Mouse (Mus musculus) G1E-ER4 (cell line): ENCODE data around the gene Tacc3. TPM values are rescaled to one million over a fixed set of nuclear protein-coding genes. Genes with fewer than 3 reads are reported as not detected.

Source experiments
- GATA1 ChIP-seq: IDR thresholded peaks from one replicate; pipeline ENCODE4 v1.8.0; 2012; ENCODE audit warnings: low read length, inconsistent platforms
- polyA plus RNA-seq: library from polyadenylated mRNA; stranded (reverse); fragments of >175 nt; gene quantifications from 2 replicates; pipeline ENCODE4 v1.2.3, GENCODE M21; 2012

Gene Tacc3
- polyA plus RNA-seq, 1 experiment, result 88.8 TPM

DNA sequence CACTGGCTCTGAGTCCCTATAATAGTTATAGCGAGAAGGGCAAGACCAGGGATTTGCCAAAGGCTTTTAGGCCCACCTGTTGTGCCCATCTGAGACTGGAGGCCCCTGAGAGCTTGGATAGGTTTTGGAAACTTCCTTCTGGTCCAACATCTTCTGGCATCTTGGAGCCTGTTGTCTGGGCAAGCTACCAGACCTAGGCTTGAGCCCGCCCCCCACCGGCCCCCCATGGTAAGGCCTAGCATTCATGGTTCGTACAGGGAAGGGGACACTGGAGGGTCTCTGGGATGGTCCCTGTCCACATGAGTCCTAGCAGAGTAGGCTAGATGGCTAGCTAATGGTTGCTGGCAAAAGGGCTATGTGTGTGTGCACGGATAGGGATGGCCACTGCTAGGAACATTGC is 40.7 kb downstream of the Tacc3 start:
- TF ChIP-seq GATA1, result no peak

DNA sequence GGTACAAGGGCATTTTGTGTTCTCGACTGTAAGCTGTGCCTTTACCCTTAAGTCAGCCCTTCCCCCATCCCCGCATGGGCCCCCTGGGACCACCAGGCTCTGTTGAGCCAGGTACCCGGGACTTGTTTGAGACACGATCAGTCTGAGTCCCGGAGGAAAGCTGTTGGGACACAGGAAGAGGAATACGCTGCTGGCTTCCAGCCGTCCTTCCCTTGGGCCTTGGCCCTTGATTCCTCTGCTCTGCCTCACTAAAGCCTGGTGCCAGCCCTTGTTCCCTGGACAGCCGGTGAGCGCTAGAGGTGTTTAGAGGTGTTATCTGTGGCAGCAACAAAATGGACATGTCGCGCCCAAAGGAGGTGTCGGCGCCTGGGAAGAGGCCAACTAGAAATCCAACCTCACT is 42.1 kb downstream of the Tacc3 start:
- TF ChIP-seq GATA1, result no peak

DNA sequence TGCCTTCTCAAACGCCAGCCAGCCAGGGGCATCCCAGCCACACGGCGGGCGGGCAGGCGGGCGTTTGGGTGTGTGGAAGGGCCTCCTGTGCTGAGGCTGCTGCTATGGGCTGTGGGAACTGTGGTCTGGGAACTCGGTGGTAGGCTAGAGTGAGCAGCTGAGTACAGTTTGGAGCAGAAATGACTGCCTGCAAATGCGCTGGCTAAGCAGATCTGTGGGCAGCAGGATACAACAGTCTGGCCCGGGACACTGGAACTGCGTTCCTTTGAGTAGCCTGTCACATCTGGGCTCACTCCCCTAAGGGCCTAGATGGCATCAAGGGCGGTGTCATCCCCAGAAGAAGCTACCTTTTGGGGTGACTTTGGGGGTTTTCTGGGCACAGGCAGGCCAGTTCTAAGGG is 43.9 kb downstream of the Tacc3 start:
- no peak for TF ChIP-seq GATA1

DNA sequence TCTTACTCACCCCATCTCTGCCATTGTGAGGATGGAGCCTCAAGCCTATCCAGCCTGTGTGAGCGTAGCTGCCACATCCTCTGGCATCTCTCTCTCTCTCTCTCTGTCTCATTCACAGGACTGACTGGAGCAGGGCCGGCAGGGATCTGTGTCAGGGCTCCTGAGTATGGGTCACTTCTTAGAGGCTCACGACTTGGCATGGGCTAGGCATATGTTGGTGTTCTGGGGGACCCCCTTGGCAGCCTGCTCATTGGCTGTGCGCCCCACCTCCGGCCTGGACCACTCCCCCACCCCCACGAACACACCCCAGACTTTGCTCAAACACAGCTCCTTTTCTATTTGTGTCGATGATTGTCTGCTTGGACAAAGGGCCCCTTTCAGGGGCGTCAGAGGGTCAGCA is 46.1 kb downstream of the Tacc3 start:
- TF ChIP-seq GATA1, result no peak

DNA sequence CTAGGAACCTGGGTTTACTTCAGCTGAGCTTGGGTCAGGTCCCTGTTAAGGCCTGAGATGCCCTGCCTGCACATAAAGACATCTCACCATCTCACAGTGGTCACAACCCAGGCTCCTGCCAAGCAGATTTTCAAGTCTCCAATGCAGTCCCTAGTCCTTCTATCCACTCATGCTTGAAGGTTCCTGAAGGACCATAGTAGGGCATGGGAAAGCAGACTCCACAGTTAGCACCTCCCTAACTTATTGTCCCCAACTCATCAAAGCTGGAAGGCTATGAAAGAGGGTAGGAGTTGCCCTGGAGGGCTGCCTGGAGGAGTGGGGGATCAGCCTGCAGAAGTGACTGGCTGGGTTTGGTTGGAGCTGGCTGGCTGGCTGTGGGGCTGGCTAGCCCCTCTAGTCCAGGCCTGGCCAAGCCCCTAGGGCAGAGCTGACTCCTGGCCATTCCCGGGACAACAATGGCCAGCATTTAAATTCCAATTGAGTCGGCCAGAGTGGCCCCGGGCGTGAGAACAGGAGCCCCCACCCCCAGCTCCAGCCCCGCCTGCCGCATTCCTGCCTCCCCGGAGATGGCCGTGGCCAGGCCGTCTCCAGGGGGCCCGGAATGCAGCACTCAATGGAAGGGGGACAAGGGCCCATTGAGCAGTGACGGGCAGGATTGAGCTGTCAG is 47.1 kb downstream of the Tacc3 start:
- no peak for TF ChIP-seq GATA1

DNA sequence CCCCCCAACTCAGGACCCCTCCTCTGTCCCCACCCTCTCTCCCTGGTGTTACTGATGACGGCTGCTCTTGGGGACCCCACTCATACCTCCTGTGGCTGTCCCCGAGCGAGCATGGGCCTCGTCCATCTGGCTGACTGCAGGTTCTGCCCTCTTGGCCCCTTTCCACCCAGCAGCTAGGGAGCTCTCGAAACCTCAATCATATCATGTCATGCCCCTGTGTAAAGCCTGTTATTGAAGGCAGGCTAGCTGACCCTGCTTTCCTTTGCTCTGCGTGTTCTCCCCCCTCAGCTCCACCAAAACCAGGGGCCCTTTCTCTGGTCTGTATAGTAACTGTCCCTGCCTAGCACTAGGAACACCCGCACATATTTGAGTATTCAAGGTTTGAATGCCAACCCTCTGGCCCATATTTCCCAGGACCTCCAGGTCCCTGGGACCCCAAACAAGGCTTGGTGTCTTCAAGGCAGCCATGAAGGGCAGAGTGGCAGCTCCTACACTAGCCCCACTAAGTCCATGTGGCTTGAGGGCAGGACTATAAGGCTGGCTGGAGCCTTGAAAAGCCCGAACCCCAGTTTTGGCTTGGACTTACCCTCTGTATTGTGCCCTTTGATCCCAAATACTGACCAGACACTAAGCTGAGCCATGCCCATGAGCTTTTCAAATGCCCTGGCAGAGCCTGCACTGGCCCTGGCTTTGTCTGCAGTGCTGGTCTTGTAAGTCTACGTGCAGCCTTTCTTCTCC is 47.9 kb downstream of the Tacc3 start:
- TF ChIP-seq GATA1, result no peak

DNA sequence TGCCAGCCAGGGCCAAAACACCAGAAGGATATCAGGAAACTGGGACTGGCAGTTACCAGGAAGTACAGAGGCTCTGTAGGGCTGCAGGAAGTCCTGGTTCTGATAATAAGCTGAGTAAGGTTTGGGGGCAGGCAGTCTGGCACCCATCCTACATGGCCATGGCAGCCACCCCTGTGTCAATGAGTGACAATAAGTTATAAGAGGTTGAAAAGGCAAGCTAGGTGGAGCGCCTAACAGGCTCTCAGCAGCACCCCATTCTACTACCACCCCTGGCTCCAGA is 48.4 kb downstream of the Tacc3 start:
- no peak for TF ChIP-seq GATA1

DNA sequence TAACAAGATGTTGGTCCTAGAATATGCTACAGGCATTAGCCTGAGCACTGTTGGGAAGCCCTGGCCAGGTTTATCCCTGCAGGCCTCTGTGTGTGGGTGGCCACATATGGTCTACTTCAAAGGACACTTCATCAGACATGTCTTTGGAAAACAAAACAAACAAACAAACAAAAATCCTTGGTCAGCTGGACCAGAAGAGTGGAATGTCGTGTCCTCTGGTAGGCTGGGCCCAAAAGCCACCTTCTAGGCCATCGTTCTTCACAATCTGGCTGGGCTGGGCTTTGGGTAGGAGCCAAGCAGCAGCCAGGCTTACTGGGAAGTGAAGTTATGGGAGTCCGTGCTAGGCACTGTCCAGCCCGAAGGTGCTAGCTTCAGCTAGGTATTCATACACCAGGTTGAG is 49.2 kb downstream of the Tacc3 start:
- no peak for TF ChIP-seq GATA1

DNA sequence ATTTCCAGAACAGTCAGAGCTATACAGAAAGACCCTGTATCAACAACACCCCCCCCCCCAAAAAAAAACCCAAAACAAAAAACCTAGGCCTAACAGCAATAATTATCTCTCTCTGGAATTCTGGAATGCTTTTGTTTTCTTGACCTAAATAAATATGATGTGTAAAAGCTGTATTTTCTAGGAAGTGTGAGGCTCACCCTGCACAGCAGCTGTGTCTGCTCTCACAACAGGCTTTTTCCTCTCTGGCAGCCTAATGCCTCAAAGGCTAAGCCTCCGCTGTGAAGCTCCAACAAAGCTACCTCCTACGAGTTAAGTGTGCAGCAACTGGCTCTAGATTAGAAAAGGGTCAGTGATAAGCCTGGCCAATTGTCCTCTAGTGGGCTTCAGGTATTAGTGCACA is 51.1 kb downstream of the Tacc3 start:
- no peak for TF ChIP-seq GATA1

DNA sequence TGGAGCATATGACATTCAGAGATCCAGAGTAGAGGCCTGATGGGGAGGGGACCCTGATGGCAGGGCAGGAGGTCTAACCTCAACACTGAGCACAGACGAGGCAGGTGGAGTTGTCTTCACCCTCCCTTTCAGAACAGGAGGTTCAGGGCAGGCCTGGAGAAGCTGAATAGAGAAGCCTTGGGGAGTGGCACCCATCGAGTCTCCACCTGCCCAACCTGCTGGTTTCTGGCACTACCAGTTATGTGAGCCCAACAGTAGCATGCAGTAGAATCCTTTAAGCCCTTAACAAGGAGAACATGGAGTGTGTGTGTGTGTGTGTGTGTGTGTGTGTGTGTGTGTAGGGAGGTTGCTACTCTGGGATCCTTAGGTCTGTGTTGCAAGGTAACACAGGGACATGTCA is 54.6 kb downstream of the Tacc3 start:
- no peak for TF ChIP-seq GATA1

DNA sequence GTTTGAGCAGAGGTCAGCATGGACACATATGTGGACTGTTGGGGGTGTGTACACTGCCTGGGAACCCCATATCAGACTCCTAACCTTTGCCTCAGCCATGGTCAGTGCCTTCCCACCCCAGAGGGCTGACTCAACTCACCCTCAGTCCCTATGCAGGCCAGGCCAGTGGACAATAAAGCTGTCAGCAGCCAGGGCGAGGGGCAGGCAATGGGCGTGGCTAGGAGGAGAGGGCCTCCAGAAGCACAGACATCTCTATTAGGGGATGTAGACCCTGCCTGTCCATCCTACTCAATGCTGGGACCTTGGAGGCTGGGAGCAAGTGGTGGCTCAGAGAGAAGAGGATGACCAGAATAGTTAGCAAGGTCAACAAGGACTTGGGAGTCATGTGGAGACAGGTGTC is 57.3 kb downstream of the Tacc3 start:
- no peak for TF ChIP-seq GATA1

DNA sequence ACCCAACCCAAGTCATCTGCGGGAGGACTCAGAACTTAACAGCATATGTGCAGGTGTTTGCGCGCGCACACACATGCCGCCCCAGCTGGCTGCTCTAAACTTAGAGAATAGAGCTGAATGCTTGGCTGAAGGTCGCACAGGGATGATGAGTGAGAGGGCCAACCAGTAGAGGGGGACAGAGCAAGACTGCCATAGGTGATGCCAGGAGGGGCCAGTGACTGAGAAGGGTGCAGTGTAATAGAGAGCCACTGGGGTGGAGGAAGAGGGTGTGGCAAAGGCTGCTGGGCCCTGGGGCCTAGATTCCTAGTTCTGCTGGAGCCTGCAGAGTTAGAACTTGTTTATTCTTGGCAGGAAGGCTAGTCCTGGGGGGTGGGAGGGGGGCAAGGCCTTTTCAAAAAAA is 58.5 kb downstream of the Tacc3 start:
- no peak for TF ChIP-seq GATA1

DNA sequence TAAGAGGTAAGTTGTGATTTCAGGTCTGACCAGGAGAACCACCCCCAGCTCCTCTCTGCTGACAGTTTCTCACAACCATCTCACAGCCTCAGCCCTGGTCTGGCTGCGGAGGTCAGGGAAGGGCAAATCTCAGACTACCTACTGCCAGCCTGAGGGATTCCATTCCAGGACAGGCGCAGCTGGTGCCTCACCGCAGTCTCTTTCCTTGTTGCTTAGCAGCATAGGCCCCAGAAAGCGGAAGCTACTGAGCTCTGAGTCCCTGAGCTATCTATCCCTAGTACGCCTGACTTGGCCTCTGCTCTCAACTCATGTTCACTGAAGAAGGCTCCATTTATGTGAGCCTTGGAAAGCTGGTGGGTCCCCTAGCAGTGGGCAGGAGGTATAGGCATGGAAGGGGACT is 60.5 kb downstream of the Tacc3 start:
- TF ChIP-seq GATA1, result no peak

DNA sequence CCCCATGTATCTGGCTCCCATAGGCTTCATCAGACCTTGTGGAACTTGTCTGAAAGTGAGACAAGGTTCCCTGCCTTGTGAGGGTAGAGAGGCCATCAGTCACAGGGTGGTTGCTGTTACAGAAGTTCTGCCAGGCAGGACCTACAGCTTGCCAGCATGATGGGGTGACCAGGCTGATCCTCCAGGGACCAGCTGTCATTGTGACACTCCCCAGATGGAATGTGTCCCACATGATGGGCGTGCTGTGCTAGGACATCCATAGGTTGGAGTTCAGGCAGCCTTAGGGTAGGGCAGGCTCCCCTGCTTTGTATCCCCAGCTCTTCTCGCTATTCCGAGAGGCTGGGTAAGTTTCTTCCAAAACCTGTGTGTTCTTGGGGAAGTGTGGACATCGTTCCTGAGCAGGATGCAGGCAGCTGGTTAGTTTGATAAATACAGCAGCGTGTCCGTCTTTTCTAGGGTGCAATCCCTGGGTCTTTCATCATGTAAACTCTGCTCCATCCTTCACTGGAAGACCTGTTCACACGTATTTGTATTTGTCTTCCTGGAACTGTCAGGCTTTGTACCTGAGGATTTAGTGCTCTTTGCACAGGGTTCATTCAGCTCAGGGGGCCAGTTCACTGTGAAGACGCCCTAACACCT is 63.0 kb downstream of the Tacc3 start:
- no peak for TF ChIP-seq GATA1

DNA sequence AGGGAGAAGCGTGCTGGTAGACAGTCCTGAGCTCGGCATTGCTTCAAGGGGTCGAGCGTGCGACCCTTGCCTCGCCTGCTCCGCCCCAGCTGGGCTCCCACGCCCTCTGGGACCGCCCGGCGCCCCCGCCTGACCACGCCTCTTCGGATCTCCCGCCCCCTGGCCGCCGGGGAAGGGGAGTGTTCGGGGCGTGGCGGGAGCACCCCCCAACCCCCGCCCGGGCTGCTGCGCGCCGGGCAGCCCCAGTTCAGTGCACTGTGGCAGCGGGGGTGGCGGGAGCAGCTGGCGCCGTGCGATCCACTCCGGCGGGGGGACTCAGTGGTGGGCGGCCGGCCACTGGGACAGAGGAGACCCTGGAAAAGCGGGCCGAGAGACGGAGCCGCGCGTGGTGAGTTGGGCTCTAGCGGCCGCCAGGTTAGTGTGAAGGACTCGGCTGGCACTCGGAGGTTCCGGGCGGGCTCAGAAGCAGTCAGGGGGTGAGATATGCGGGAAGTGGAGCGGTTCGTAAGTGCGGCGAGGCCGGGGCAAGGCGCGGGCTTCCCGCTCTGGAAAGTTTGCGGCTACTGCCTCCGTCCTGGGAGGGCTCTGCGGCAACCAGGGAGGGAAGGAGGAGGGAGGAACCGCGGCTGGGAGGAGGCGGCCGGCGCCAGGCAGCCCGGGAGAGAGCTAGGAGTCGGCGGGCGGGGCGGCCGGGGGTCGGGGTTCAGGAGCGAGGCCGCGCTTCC is 63.8 kb downstream of the Tacc3 start, which contains the start of gene Fgfr3:
Fgfr3 (plus strand) TSS at position 134 of the 725 bp plus-strand sequence.
- TF ChIP-seq GATA1, result no peak
